Mouse (Mus musculus) hindbrain, embryonic 16.5 days (tissue): ENCODE measurements around the gene Fra10ac1. TPM values are rescaled to one million over a fixed set of nuclear protein-coding genes. Genes with fewer than 3 reads are reported as not detected.

Experiments used
- ATAC-seq: fragments of 200-750 bp; cut with Nextera tagmentation; 2 replicates; pipeline ENCODE4 v1.8.0; 2017; ENCODE audit warnings: moderate TSS enrichment, moderate library complexity
- H3K27ac ChIP-seq: fragments of 300-500 bp; sonication (generic); 2 replicates; pipeline ENCODE4 v1.5.1; 2014; ENCODE audit warnings: low read depth, mild to moderate bottlenecking, control low read depth, low read length, moderate library complexity
- H3K27me3 ChIP-seq: fragments of 300-500 bp; sonication (generic); replicated peaks from 2 replicates; pipeline ENCODE4 v1.6.1; 2014; ENCODE audit warnings: low read length; ENCODE audit not compliant: control insufficient read depth, insufficient read depth
- H3K36me3 ChIP-seq: fragments of 300-500 bp; sonication (generic); 2 replicates; pipeline ENCODE4 v1.6.1; 2014; ENCODE audit warnings: mild to moderate bottlenecking, low read length, moderate library complexity, mixed read lengths; ENCODE audit not compliant: control insufficient read depth, insufficient read depth
- H3K4me1 ChIP-seq: fragments of 300-500 bp; sonication (generic); 2 replicates; pipeline ENCODE4 v1.6.1; 2014; ENCODE audit warnings: low read depth, low read length; ENCODE audit not compliant: control insufficient read depth, insufficient read depth
- H3K4me2 ChIP-seq: fragments of 300-500 bp; sonication (generic); 2 replicates; pipeline ENCODE4 v1.6.1; 2014; ENCODE audit warnings: mild to moderate bottlenecking, low read length, control low read depth, moderate library complexity
- H3K4me3 ChIP-seq: fragments of 300-500 bp; sonication (generic); 2 replicates; pipeline ENCODE4 v1.5.1; 2014; ENCODE audit warnings: mild to moderate bottlenecking, low read length, control low read depth, moderate library complexity
- H3K9ac ChIP-seq: fragments of 300-500 bp; sonication (generic); 2 replicates; pipeline ENCODE4 v1.6.1; 2014; ENCODE audit warnings: low read depth, mild to moderate bottlenecking, control low read depth, low read length, moderate library complexity
- H3K9me3 ChIP-seq: fragments of 300-500 bp; sonication (generic); 2 replicates; pipeline ENCODE4 v1.6.1; 2014; ENCODE audit warnings: mild to moderate bottlenecking, low read length, moderate library complexity; ENCODE audit not compliant: control insufficient read depth
- WGBS: fragments of 180-500 bp; shearing (Covaris S2); extraction: QIAGEN DNeasy Blood & Tissue Kit; methylation state at CpG from one replicate; pipeline ENCODE4 v1.1.7; 2014; 5-methylcytosine and 5-hydroxymethylcytosine counted together
- polyA plus RNA-seq: library from polyadenylated mRNA; unstranded; fragments of >200 nt; fragmentation: Nextera tagmentation; extraction: Ambion mirVana; gene quantifications from 2 replicates; pipeline ENCODE4 v1.2.1, GENCODE M21; 2015

The Fra10ac1 gene
- polyA plus RNA-seq, 1 experiment from 2014 or later: 37.7 TPM

GRCm38 (mm10) chr19:38259436-38259835 lies 35.5 kb upstream of the Fra10ac1 start:
- H3K4me1 ChIP-seq: peaks cover 7% of the 10 kb centered on the region
- H3K9ac ChIP-seq: no peak overlapping the region
- no peaks in the 10 kb centered on the region for H3K36me3 ChIP-seq
- H3K4me3 ChIP-seq: no peak overlapping the region
- H3K9me3 ChIP-seq: no peaks in the 10 kb centered on the region
- no peak overlapping the region for H3K4me2 ChIP-seq
- 80% methylated on average over 3 of the region's 3 CpGs for WGBS
- no peak overlapping the region for H3K27ac ChIP-seq
- no peaks in the 10 kb centered on the region for H3K27me3 ChIP-seq
- no peak for ATAC-seq

GRCm38 (mm10) chr19:38258651-38259065 lies 34.7 kb upstream of the Fra10ac1 start:
- no peak overlapping the region for H3K4me2 ChIP-seq
- no peaks in the 10 kb centered on the region for H3K36me3 ChIP-seq
- H3K9ac ChIP-seq: 0 out of 2 replicates have a peak overlapping the region, but pooled peaks have one; percentile 18
- no peaks in the 10 kb centered on the region for H3K9me3 ChIP-seq
- no peak overlapping the region; the same call in 1 of the 2 replicates for H3K27ac ChIP-seq
- no peaks in the 10 kb centered on the region for H3K27me3 ChIP-seq
- 72% methylated on average over 3 of the region's 3 CpGs for WGBS
- no peak overlapping the region for H3K4me3 ChIP-seq
- ATAC-seq: peak; percentile 64
- H3K4me1 ChIP-seq: peaks cover 3% of the 10 kb centered on the region

GRCm38 (mm10) chr19:38253796-38254195 lies 29.8 kb upstream of the Fra10ac1 start:
- H3K27me3 ChIP-seq: no peaks in the 10 kb centered on the region
- WGBS: 64% methylated on average over 6 of the region's 6 CpGs
- H3K4me1 ChIP-seq: no peaks in the 10 kb centered on the region
- H3K4me2 ChIP-seq: no peak overlapping the region
- no peaks in the 10 kb centered on the region for H3K9me3 ChIP-seq
- no peak overlapping the region for H3K4me3 ChIP-seq
- H3K27ac ChIP-seq: no peak overlapping the region
- H3K36me3 ChIP-seq: no peaks in the 10 kb centered on the region
- H3K9ac ChIP-seq: no peak overlapping the region
- ATAC-seq: no peak

- Histone ChIP-seq H3K27ac (no peak overlapping the region), H3K4me1 (peaks cover 10% of the 10 kb centered on the region), H3K4me3 (no peak overlapping the region), H3K36me3 (no peaks in the 10 kb centered on the region), H3K4me2 (no peak overlapping the region), H3K9ac (no peak overlapping the region), H3K27me3 (no peaks in the 10 kb centered on the region), H3K9me3 (no peaks in the 10 kb centered on the region)
- ATAC-seq: no peak
- 75% methylated on average over 8 of the region's 8 CpGs for WGBS
Observed at GRCm38 (mm10) chr19:38249627-38250026, 25.7 kb upstream of the Fra10ac1 start.

- H3K9ac ChIP-seq: no peak overlapping the region
- H3K9me3 ChIP-seq: no peaks in the 10 kb centered on the region
- peak; percentile 59 for ATAC-seq
- 39% methylated on average over 7 of the region's 7 CpGs for WGBS
- no peaks in the 10 kb centered on the region for H3K36me3 ChIP-seq
- H3K27me3 ChIP-seq: no peaks in the 10 kb centered on the region
- H3K27ac ChIP-seq: peak overlapping the region; percentile 11
- H3K4me3 ChIP-seq: no peak overlapping the region
- no peak overlapping the region for H3K4me2 ChIP-seq
- peaks cover 10% of the 10 kb centered on the region for H3K4me1 ChIP-seq
Observed at GRCm38 (mm10) chr19:38246177-38246622, 22.2 kb upstream of the Fra10ac1 start.

- H3K36me3 ChIP-seq: no peaks in the 10 kb centered on the region
- no peak overlapping the region for H3K4me3 ChIP-seq
- peak overlapping the region; percentile 11 for H3K27ac ChIP-seq
- peaks cover 10% of the 10 kb centered on the region for H3K4me1 ChIP-seq
- no peak overlapping the region for H3K9ac ChIP-seq
- peak overlapping the region; percentile 32; the same call in 1 of the 2 replicates for H3K4me2 ChIP-seq
- H3K9me3 ChIP-seq: no peaks in the 10 kb centered on the region
- WGBS: 46% methylated on average over 10 of the region's 10 CpGs
- no peaks in the 10 kb centered on the region for H3K27me3 ChIP-seq
- peak; percentile 55 for ATAC-seq
Observed at GRCm38 (mm10) chr19:38245361-38246176, 21.6 kb upstream of the Fra10ac1 start.

- H3K9me3 ChIP-seq: no peaks in the 10 kb centered on the region
- no peaks in the 10 kb centered on the region for H3K27me3 ChIP-seq
- no peak overlapping the region for H3K4me2 ChIP-seq
- no peak overlapping the region for H3K9ac ChIP-seq
- no peak overlapping the region for H3K27ac ChIP-seq
- H3K4me3 ChIP-seq: no peak overlapping the region
- no peak for ATAC-seq
- H3K4me1 ChIP-seq: peaks cover 10% of the 10 kb centered on the region
- 60% methylated on average over 8 of the region's 8 CpGs for WGBS
- no peaks in the 10 kb centered on the region for H3K36me3 ChIP-seq
Observed at GRCm38 (mm10) chr19:38244748-38245147, 20.8 kb upstream of the Fra10ac1 start.

- no peak overlapping the region for H3K4me2 ChIP-seq
- 91% methylated on average over 8 of the region's 8 CpGs for WGBS
- no peak overlapping the region for H3K27ac ChIP-seq
- H3K9ac ChIP-seq: no peak overlapping the region
- no peaks in the 10 kb centered on the region for H3K27me3 ChIP-seq
- no peak for ATAC-seq
- H3K4me3 ChIP-seq: no peak overlapping the region
- H3K4me1 ChIP-seq: peaks cover 16% of the 10 kb centered on the region
- no peaks in the 10 kb centered on the region for H3K36me3 ChIP-seq
- no peaks in the 10 kb centered on the region for H3K9me3 ChIP-seq
Observed at GRCm38 (mm10) chr19:38242314-38242852, 18.4 kb upstream of the Fra10ac1 start.

GRCm38 (mm10) chr19:38238213-38238951 lies 14.4 kb upstream of the Fra10ac1 start:
- Histone ChIP-seq H3K36me3 (no peaks in the 10 kb centered on the region), H3K4me3 (no peak overlapping the region), H3K4me1 (peaks cover 6% of the 10 kb centered on the region; the same call in 1 of the 2 replicates), H3K27me3 (no peaks in the 10 kb centered on the region), H3K4me2 (peak overlapping the region; percentile 15), H3K27ac (peak overlapping the region; percentile 44), H3K9ac (no peak overlapping the region), H3K9me3 (no peaks in the 10 kb centered on the region)
- peak; percentile 84 for ATAC-seq
- WGBS: 51% methylated on average over 12 of the region's 12 CpGs
